Mouse (Mus musculus) embryo, embryonic 9.5 days (tissue): Measurements from ENCODE around the gene Zfp59.
"Not testable (repeated sequence)": the region's sequence is repeated elsewhere in the genome, so short reads cannot be mapped to it uniquely, and the experiment has no call there.

ENCODE experiments used
- DNase-seq: peaks from one replicate; pipeline ENCODE4 v3.0.0-alpha.2; 2017; ENCODE audit errors: extremely low spot score

Gene Zfp59

GRCm38 (mm10) chr7:27862578-27862977 lies 24.2 kb downstream of the Zfp59 start:
- not testable (repeated sequence) for DNase-seq

GRCm38 (mm10) chr7:27881721-27882120 lies 43.3 kb downstream of the Zfp59 start:
- DNase-seq, result no peak

- no peak for DNase-seq
Observed at GRCm38 (mm10) chr7:27900601-27901000, 62.2 kb downstream of the Zfp59 start.

GRCm38 (mm10) chr7:27905061-27905848 lies 66.8 kb downstream of the Zfp59 start:
- no peak for DNase-seq
